Mouse (Mus musculus) spleen, adult 18-20 months (tissue): ENCODE data around the gene Nsun7.
A peak's percentile ranks its signal among the peaks of the same experiment; 100 is the strongest.

Experiments
- DNase-seq, 2 experiments: peaks; one replicate each; pipeline ENCODE4 v3.0.0; 2022; ENCODE audit warnings: mixed read lengths in 2 of 2

The Nsun7 gene

DNA sequence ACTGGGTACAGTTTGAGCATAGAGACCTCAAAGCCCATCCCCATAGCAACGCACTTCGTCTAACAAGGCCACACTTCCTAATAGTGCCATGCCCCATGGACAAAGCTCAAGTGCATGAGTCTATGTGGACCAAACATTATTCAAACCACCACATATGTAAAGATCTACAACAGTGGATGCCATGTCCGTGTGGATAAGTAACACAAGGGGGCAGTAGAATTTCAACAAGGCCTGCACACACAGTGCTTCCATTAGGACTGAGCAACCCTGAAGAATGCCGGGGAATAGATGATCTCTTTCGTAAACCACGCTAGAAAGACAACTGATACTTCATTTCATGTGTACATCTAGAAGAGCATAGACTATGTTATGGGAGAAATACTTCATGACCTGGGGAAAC lies 21.0 kb downstream of the Nsun7 start:
- DNase-seq = no peak

DNA sequence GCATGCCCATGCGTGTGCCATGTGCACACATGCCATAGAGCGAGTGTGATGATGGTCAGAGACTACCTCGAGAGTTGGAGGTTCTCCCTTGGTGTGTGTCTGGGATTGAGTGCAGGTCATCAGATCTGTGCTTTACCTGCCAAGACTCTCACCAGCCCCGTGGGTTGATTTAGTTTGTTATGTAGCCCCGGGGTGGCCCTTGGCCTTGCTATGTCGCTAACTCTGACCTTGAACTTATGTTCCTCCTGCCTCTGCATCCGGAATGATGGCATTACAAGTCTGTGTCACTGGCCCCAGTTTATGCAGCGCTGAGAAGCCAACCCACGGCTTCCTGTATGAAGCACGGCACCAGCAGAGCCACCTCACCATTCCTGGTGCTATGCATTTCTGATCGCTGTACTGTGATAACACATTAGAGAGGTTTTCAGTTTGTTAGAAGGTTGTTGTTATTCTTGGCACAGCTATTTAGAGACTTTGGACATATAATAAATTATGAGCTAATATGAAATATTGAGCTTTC lies 34.5 kb downstream of the Nsun7 start:
- no peak for DNase-seq

DNA sequence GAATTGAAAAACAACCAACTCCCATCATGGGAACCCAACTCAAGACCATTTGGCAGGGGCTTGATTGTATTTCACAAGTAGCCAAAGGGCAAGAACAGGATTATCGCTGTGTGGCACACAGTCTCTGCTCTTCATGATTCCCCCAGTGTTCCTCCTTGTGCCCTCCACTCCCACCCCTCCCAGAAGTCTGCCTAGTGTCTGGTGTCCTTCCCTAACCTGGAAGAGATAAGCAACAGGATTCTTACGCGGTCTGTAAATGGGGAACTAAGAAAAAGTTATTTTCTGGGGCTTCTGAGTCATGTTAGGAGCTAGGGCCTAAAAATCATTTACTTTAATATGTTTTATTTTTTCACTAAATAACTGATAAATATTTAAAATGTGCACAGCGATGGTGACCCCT lies 35.3 kb downstream of the Nsun7 start:
- DNase-seq = no peak

DNA sequence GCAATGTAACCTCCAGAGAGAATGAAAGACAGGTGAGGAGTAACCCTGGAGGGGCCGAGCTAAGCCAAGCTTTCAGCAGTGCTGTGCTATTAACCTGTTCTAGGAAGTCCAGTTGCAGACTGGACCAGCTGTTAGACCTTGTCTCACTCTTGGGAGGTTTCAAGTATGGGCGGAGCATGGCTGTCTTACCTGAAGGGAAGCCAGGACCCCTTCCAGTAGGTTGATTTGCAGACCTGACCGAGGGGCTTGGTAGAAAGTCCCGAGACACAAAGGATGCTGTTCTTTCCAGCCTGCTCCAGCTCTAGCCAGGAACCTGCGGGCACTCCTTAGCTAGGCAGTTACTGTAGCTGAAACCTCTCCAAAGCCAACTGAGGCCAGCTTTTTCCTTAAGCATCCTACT lies 36.4 kb downstream of the Nsun7 start:
- no peak for DNase-seq

DNA sequence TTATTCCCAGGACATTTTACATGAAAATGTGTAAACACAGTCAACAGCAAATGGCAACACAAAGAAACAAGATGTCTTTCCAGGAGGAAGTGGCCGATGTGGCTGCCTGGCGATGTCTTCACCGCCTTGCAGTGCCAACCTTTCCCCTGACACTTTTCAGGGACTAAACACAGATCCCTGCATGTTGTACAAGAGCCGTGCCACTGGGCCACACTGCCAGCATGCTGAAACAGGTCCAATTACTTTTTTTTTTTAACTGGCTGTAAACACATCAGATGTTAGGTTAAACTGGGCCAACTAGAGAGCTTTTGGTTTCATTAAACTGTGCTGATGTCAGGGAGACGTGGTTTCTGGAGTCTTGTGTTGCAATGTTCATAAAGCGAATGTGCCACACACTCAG lies 39.2 kb downstream of the Nsun7 start:
- DNase-seq = no peak

DNA sequence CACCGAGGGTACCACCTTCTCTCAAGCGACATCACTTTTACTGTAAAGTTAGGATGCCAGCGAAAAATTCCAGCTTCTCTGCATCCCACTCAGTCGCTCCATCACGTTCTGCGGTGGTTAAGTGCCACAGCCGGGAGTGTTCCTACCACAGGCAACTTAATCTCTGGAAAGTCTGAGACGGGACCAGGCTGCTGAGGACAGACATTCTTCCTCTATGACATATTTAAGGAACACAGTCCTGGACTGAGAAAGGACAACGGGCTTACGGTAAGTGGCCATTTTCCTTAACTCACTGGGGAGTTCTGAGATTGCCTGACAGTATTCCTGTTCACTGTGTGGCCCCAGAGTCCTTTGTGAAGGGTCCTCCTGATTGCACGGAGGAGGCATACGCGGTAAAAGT lies 40.9 kb downstream of the Nsun7 start:
- no peak for DNase-seq

DNA sequence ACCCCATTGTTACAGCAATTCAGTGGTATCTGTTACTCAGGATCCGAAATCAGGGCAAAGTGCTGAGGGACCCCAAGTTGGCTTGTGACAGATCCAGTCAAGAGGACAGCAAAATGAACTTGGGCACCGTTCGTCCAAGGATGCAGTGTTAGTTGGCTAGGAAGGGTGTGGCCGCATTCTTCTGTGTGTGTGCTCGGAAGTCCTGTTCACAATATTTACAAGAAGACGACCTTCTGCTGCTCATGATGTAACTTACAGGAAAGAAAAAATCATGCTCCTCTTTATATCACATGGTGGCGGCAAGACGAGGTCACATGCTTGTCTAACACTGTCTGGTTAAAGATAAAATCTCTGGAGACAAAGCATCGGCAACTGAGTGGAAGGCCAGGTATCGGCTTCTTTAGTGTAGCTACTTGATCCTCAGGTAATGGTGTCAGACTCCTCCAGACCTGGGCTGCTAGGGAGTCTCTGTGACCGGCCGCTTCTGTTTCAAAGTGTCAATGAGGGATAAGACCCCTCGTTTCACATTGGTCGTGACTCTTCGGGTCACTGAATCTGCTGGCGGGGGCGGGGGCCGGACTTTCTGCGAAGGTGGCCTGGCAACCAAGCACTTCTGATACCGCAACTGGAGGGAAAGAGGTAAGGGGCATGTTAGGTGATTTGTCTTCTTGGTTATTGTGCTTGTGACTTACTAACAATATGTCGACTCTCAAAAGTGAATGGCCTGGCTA lies 42.6 kb downstream of the Nsun7 start:
- no peak for DNase-seq

DNA sequence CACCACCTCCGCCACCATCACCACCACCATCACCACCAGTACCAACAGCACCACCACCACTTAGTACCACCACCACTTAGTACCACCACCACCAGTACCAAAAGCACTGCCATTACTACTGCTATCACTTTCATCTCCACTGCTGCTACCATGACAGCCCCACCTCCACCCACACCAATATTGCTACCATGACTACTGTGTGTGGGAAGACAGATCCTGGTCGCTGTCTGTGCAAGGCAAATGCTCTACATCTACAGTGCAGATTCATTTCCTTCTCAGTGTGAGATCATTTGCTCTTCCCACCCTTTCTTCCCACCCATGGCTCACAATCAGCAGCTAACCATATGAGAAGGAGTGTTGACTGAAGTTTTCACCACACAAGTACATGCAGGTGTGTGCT lies 43.2 kb downstream of the Nsun7 start:
- no peak for DNase-seq

DNA sequence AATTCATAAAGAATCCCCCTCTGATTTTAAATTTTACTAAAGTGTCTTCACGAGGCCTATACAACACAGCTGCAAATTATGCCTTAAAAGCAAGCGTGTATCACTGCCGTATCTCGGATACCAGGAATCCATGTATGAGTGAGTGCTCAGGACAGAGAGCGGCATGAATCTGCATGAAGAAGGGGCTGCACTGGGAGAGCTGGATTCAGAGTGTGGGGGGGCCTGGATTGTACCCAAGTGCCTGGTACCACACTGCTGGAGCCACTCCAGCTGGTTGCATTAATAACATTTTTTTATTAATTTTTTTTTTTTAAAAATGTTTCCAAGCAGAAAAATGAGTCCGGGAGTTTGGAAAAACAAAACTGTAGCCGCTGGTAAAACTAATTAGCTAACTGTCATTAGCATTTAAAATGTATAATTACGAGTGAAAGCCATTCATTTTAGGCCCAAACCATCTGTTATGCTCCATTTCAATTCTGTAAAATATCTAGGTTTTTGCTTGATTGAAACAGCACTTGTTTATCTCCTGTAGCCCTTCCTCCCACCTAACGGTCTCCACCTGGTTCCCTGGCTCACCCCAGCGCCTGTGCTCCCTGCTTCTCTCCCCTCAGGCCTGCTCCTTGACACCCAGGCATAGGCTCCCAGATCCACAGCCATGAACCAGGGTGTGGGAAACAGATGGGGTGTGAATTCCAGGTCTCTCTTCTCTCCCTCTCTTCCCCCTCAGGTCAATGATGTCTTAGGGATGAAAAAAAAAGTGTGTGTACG lies 44.8 kb downstream of the Nsun7 start:
- DNase-seq = no peak

DNA sequence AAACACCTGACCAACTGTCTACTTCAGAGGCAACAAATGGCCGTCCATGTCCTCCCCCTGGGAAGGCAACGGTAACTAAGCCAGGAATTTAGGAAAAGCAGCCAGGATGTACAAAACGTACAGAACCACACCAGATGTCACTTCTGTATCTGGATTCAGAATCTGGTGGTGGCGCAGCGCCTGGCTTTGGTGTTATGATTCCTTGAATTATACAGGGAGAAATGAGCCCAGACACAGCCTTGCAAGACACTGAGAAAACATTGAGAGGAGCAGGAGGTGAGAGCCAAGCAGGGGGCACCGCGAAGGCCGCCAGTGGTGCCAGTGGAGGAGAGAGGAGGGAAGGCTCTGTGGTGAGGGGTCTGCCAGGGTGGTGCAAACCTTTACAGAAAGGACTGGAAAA lies 45.8 kb downstream of the Nsun7 start:
- no peak for DNase-seq

DNA sequence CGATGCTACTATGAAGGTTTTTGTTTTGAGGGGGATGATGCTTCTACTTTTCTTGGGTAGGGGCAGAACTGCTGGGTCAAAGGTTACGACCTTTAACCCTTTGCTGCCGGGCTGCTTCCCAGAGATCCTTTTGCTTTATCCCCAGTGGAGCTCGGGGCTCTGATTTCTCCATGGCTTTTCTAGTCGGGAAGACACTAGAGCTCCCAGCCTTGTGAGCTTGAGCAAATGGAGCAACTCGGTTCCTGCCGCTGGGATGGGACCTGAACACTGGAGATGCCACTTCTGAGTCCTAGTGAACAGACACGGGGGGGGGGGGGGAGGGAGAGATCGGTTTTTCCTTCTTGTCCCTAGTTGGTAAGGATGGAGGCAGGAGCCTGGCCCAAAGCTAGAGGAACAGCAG lies 50.6 kb downstream of the Nsun7 start:
- DNase-seq = no peak

DNA sequence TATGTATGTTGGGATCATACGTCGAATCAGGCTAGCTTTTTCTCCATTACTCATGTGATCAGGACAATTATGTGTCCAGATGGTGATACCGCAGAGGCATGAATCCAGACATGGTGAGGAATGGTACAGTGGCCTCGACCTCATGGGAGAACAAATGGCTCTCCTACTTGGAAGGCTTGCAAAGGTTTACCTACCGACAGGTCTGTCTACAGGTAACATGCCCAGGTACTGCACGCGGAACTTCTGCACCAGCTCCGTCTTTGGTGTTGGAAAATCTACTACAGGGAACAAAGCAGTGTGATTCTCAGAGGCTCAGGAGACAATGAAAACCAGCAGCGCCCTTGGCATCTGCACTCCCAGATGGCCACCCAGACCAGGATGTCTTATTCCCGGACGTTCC lies 51.1 kb downstream of the Nsun7 start:
- DNase-seq = no peak

DNA sequence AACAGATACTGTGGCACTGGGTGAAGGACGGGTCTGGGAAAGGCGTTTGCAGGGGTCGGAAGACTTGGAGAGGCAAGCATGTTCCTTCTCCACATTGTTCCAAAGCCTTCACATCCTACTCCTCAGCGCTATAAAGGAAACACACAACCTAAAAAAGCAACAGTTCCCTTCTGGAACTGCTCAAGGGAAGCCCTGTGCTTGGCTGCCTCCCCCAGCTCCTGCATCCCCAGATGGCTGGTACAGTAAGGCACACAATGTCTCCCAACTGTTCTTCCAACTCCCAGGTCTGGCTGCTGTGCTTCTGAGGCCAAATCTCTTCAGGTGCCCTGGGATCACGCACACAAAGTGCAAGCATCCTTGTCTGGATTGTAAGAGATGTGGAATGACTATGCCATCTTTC lies 56.1 kb downstream of the Nsun7 start:
- no peak for DNase-seq

DNA sequence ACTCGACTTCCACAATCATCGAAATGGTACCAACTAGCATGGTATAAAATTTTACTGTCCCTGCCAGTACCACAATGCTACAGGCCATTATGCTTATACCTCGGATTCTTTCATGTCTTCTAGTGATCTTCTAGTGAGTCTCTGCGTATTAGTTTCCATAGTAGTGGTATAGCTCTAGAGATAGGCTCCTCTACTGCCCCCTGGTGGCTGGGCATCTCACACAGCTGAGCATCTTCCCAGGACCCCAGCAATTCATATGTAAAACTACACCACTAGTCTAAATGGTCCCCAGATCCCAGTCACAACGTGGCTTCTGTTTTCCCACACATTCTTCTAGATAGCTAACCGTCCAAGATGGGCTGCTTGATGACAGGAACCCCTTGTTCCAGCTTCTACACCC lies 59.6 kb downstream of the Nsun7 start:
- peak; percentile 28 to 70 for DNase-seq

DNA sequence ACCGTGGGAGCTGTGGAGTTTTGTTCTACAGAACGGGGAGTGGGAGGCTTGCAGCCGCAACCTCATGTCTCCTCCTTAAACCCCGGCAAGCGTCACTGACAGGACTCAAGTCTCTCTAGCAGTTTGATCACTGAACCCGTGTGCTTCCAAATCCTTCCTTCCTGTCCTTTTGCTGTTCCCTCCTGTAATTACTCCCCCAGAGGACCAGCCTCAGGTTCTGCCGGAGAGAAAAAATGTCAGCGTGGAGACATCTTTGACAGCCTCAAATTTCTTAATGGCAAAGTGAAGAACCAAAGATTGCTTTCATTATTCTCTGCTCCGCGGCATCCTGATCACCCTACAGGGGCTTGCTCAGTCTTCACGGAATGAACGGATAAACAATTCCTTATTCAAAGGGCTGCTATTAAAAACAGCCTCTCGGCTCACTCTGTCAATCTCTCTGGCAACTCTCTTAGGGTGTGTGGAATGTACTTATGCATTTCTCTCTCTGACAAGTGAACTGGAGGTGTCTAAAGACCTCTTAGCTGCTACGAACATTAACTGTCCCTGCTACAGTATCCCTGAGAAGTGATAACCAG lies 60.2 kb downstream of the Nsun7 start:
- DNase-seq = no peak

DNA sequence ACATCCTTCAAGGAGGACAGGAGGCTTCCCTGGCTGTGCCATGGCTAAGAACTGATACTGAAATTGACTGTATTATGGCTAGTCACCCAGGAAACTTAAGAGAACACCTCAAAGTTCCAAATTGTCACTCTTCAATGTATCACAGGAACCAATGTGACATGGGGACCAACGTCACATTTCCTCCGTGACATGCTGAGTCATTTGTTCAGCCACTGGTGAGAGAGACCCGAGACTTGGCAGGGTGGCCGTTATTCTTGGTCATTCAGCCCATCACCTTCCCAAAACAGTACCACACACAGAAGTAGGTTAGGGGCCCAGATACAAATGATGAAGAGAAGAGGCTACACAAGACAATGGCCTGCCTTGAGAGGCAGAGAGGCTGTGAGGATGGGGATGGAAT lies 63.4 kb downstream of the Nsun7 start:
- no peak for DNase-seq

DNA sequence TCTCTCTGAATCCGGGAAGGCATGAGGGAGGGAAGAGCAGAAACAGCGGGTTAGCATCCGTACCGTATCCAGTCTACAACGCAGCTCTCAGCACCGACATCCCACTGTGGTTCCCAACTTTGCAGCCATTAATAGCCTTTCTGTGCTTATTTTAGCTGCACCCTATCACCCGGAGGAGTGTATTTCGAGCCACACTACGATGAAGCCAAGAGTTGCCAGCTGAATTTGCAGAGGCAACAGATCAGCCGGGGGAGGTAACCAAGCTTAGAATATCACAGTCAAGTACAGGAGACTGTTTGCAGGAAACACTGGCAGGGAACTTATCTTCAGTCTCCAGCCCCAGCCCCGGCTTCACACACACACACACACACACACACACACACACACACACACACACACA lies 63.9 kb downstream of the Nsun7 start:
- no peak for DNase-seq

DNA sequence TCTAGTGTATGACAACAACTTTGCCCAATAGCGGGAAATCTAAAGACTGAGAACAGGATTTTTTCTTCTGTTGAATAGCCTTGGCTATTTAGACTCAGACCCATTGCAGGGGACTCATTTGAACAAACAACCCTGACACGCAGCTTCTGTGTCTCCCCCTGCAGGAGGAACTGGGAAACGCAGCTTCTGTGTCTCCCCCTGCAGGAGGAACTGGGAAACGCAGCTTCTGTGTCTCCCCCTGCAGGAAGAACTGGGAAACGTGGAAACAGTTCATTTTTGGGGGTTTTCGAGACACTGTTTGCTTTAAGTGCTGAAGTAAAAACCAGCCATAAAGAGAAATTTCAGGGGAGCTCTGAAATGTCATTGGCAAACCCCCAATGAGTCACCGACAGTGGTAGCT lies 66.7 kb downstream of the Nsun7 start:
- DNase-seq = no peak

DNA sequence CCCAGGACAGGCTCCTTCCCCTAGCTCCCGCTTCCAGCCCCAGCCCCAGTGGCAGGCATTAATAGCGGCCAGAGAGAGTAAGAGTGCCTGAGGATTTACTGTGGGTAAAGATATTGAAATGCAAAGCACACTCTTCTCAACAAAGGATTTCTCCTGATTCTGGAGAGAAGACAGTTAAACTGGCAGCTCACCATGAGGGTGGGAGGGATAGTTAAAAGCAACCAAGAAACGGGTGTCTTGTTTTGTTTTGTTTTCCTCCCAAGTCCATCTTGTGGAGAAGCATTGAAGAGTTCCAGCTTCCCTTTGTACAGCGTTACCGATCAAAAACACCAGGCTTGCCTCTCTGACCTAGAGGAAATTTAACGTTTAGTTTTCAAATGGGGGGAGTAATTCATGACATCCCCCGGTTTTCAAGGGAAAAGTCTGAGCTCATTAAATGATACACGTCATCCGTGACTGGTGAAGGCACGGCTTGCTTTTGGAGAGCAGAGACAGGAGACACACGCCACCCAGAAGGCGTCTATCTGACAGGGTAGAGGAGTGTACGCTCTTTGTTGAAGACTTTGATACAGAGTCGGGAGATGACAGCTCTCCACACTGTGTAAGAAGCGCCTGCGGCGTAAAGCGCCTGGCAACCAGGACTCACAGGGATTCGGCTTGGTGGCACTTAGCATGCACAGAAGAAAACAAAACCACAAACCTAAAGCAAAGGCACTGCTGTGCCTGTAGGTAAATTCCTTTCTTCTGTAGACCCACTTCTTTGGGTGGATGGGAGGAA lies 68.4 kb downstream of the Nsun7 start:
- DNase-seq = no peak

DNA sequence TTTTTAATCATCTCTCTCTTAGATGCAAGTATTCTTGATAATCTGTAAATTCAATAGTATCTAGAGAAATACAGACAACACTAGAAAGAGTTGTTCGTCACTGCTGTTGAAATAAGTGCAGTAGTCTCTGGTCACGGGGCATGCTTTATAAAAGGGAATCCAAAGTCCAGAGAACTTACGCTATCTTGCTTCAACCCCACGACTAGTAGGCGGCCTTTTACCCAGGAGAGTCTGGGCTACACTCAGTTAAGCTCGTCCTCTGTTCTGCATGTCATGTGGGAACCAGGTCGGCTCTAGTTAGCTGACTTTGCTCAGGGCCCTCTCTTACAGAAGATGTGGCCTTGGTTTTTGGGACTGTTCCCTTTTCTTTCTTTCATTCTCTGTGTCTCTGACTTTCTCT lies 69.1 kb downstream of the Nsun7 start:
- DNase-seq = no peak

DNA sequence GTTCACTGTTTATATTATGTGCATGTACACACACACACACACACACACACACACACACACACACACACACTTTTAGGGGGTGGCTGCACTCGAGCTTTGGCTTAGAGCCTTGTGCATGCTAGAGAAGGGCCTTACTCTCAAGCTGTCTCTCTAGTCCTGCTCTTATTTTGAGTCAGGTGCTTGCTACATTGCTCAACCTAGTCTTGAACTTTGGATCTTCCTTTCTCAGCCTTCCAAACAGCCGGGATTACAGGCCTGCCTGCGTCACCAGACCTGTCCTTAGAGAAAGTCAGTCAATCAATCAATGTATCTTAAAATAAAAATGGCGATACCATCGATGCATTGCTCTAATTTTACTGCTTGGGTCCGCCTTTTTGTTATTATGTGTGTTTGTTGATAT lies 71.1 kb downstream of the Nsun7 start:
- DNase-seq = no peak

DNA sequence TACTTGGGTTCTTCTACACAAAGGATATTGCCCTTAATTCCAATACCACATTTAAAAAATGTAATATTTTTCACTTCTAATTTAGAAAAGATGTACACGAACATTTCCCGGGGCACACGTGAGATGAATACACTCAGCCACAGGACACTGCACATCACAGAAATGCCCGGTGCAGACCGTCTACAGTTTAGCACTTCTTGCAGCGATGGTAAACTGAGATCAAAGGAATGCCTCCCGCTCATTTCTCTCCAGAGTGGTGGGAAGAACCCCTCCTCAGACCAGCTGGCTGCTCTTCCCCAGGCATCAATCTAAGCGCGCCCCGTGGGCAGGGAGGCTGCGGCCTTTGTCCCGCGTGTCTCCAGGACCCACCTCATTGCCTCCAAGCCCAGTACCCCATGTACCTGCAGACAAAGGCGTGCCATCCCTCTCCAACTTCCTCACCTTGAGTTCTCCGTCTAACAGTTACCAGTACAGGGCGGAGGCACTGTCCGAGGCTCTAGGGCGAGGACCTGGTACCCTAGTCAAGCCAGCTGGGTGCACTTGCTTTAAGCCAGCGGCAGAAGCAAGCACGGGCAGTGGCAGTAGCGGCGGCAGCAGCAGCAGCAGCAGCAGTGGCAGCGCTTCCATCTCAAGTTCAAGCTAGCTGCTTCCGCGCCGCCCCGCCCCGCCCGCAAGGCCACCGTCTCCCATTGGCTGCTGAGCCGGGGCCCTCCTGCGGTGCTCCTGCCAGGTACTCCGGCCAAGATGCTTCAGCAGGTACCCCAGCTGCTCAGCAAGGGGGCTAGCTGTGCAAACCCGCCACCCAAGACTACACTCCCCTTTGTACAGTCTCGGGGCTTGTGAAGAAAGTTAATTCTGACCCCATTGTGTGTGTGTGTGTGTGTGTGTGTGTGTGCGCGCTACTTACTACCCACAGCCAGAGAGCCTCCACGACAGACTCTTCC lies 77.6 kb downstream of the Nsun7 start:
- DNase-seq = peak in 1 of 2 experiments; percentile 19
